Mouse (Mus musculus): ENCODE measurements around the gene Tgm2. TPM values are rescaled to one million over a fixed set of nuclear protein-coding genes. Genes with fewer than 3 reads are reported as not detected.

Tgm2 gene
- total RNA-seq, 1 experiment: 25.0 TPM

GRCm38 (mm10) chr2:158177574-158177973 is 31.3 kb upstream of the Tgm2 start:
- Histone ChIP-seq H3K9me3 (ENCODE audit: control insufficient read depth, insufficient read depth, low read depth, low read length) (no peaks in the 10 kb centered on the region), H3K27ac (ENCODE audit: insufficient read depth, low read depth, low read length, poor library complexity, severe bottlenecking) (no peak overlapping the region), H3K4me3 (ENCODE audit: insufficient read depth in 1 of 2, low read depth in 1 of 2, low read length in 2 of 2, poor library complexity in 1 of 2, severe bottlenecking in 1 of 2) (no peak overlapping the region), H3K36me3 (ENCODE audit: control insufficient read depth, insufficient read depth, low read length, poor library complexity, severe bottlenecking) (no peaks in the 10 kb centered on the region), H3K9ac (ENCODE audit: insufficient read depth, low read depth, low read length, poor library complexity, severe bottlenecking) (no peak overlapping the region), H3K4me1 (ENCODE audit: control insufficient read depth in 2 of 2, insufficient read depth in 2 of 2, low read length in 2 of 2, poor library complexity in 1 of 2) (peaks cover 9 to 25% of the 10 kb centered on the region in 2 experiments)
- TF ChIP-seq HCFC1 (IDR thresholded peaks at IDR 0.05; ENCODE audit: borderline replicate concordance, insufficient read depth, low read length): no peak
- TF ChIP-seq CHD2 (IDR thresholded peaks at IDR 0.05; ENCODE audit: low read depth, low read length): no peak
- no peak for TF ChIP-seq ZC3H11A (IDR thresholded peaks at IDR 0.05; ENCODE audit: borderline replicate concordance, low read depth, low read length)
- TF ChIP-seq MAFK (IDR thresholded peaks at IDR 0.05; ENCODE audit: insufficient read depth, low read depth, low read length): no peak
- no peak for TF ChIP-seq ZNF384 (IDR thresholded peaks at IDR 0.05; ENCODE audit: low read depth, low read length)
- DNase-seq (ENCODE audit: low read depth, low spot score): no peak
- in situ Hi-C loops (cut with MboI; ENCODE audit: low sequenced_read_pairs in 2 of 2, unreplicated experiment in 2 of 2): no loop called here

GRCm38 (mm10) chr2:158176763-158177162 is 30.5 kb upstream of the Tgm2 start:
- DNase-seq (ENCODE audit: low read depth, low spot score): no peak
- Histone ChIP-seq H3K27ac (ENCODE audit: insufficient read depth, low read depth, low read length, poor library complexity, severe bottlenecking) (no peak overlapping the region), H3K36me3 (ENCODE audit: control insufficient read depth, insufficient read depth, low read length, poor library complexity, severe bottlenecking) (no peaks in the 10 kb centered on the region), H3K4me1 (ENCODE audit: control insufficient read depth in 2 of 2, insufficient read depth in 2 of 2, low read length in 2 of 2, poor library complexity in 1 of 2) (peaks cover 9 to 25% of the 10 kb centered on the region in 2 experiments), H3K9ac (ENCODE audit: insufficient read depth, low read depth, low read length, poor library complexity, severe bottlenecking) (no peak overlapping the region), H3K9me3 (ENCODE audit: control insufficient read depth, insufficient read depth, low read depth, low read length) (no peaks in the 10 kb centered on the region), H3K4me3 (ENCODE audit: insufficient read depth in 1 of 2, low read depth in 1 of 2, low read length in 2 of 2, poor library complexity in 1 of 2, severe bottlenecking in 1 of 2) (no peak overlapping the region)
- TF ChIP-seq HCFC1 (IDR thresholded peaks at IDR 0.05; ENCODE audit: borderline replicate concordance, insufficient read depth, low read length): no peak
- TF ChIP-seq ZNF384 (IDR thresholded peaks at IDR 0.05; ENCODE audit: low read depth, low read length): no peak
- no peak for TF ChIP-seq ZC3H11A (IDR thresholded peaks at IDR 0.05; ENCODE audit: borderline replicate concordance, low read depth, low read length)
- no peak for TF ChIP-seq MAFK (IDR thresholded peaks at IDR 0.05; ENCODE audit: insufficient read depth, low read depth, low read length)
- no peak for TF ChIP-seq CHD2 (IDR thresholded peaks at IDR 0.05; ENCODE audit: low read depth, low read length)
- in situ Hi-C loops (cut with MboI; ENCODE audit: low sequenced_read_pairs in 2 of 2, unreplicated experiment in 2 of 2): no loop called here

GRCm38 (mm10) chr2:158175433-158175832 is 29.2 kb upstream of the Tgm2 start:
- in situ Hi-C loops (cut with MboI; ENCODE audit: low sequenced_read_pairs in 2 of 2, unreplicated experiment in 2 of 2): no loop called here
- H3K4me3 ChIP-seq (ENCODE audit: insufficient read depth in 1 of 2, low read depth in 1 of 2, low read length in 2 of 2, poor library complexity in 1 of 2, severe bottlenecking in 1 of 2): no peak overlapping the region
- DNase-seq (ENCODE audit: low read depth, low spot score): no peak

GRCm38 (mm10) chr2:158174958-158175357 is 28.7 kb upstream of the Tgm2 start:
- Histone ChIP-seq H3K36me3 (ENCODE audit: control insufficient read depth, insufficient read depth, low read length, poor library complexity, severe bottlenecking) (no peaks in the 10 kb centered on the region), H3K4me3 (ENCODE audit: insufficient read depth in 1 of 2, low read depth in 1 of 2, low read length in 2 of 2, poor library complexity in 1 of 2, severe bottlenecking in 1 of 2) (no peak overlapping the region), H3K9ac (ENCODE audit: insufficient read depth, low read depth, low read length, poor library complexity, severe bottlenecking) (no peak overlapping the region), H3K4me1 (ENCODE audit: control insufficient read depth in 2 of 2, insufficient read depth in 2 of 2, low read length in 2 of 2, poor library complexity in 1 of 2) (peaks cover 10 to 25% of the 10 kb centered on the region in 2 experiments), H3K27ac (ENCODE audit: insufficient read depth, low read depth, low read length, poor library complexity, severe bottlenecking) (no peak overlapping the region), H3K9me3 (ENCODE audit: control insufficient read depth, insufficient read depth, low read depth, low read length) (no peaks in the 10 kb centered on the region)
- DNase-seq (ENCODE audit: low read depth, low spot score): no peak
- no peak for TF ChIP-seq HCFC1 (IDR thresholded peaks at IDR 0.05; ENCODE audit: borderline replicate concordance, insufficient read depth, low read length)
- no peak for TF ChIP-seq CHD2 (IDR thresholded peaks at IDR 0.05; ENCODE audit: low read depth, low read length)
- no peak for TF ChIP-seq MAFK (IDR thresholded peaks at IDR 0.05; ENCODE audit: insufficient read depth, low read depth, low read length)
- TF ChIP-seq ZC3H11A (IDR thresholded peaks at IDR 0.05; ENCODE audit: borderline replicate concordance, low read depth, low read length): no peak
- no peak for TF ChIP-seq ZNF384 (IDR thresholded peaks at IDR 0.05; ENCODE audit: low read depth, low read length)
- in situ Hi-C loops (cut with MboI; ENCODE audit: low sequenced_read_pairs in 2 of 2, unreplicated experiment in 2 of 2): no loop called here

More at GRCm38 (mm10) chr2:158175433-158175832, 29.2 kb upstream of the Tgm2 start:
- Histone ChIP-seq H3K9ac (ENCODE audit: insufficient read depth, low read depth, low read length, poor library complexity, severe bottlenecking) (no peak overlapping the region), H3K27ac (ENCODE audit: insufficient read depth, low read depth, low read length, poor library complexity, severe bottlenecking) (no peak overlapping the region), H3K36me3 (ENCODE audit: control insufficient read depth, insufficient read depth, low read length, poor library complexity, severe bottlenecking) (no peaks in the 10 kb centered on the region), H3K9me3 (ENCODE audit: control insufficient read depth, insufficient read depth, low read depth, low read length) (no peaks in the 10 kb centered on the region), H3K4me1 (ENCODE audit: control insufficient read depth in 2 of 2, insufficient read depth in 2 of 2, low read length in 2 of 2, poor library complexity in 1 of 2) (peaks cover 9 to 25% of the 10 kb centered on the region in 2 experiments)
- TF ChIP-seq ZNF384 (IDR thresholded peaks at IDR 0.05; ENCODE audit: low read depth, low read length): no peak
- no peak for TF ChIP-seq CHD2 (IDR thresholded peaks at IDR 0.05; ENCODE audit: low read depth, low read length)
- no peak for TF ChIP-seq MAFK (IDR thresholded peaks at IDR 0.05; ENCODE audit: insufficient read depth, low read depth, low read length)
- TF ChIP-seq HCFC1 (IDR thresholded peaks at IDR 0.05; ENCODE audit: borderline replicate concordance, insufficient read depth, low read length): no peak
- no peak for TF ChIP-seq ZC3H11A (IDR thresholded peaks at IDR 0.05; ENCODE audit: borderline replicate concordance, low read depth, low read length)

- H3K9me3 ChIP-seq (ENCODE audit: control insufficient read depth, insufficient read depth, low read depth, low read length): no peaks in the 10 kb centered on the region
- H3K9ac ChIP-seq (ENCODE audit: insufficient read depth, low read depth, low read length, poor library complexity, severe bottlenecking): no peak overlapping the region
- TF ChIP-seq ZC3H11A (IDR thresholded peaks at IDR 0.05; ENCODE audit: borderline replicate concordance, low read depth, low read length) (no peak), HCFC1 (IDR thresholded peaks at IDR 0.05; ENCODE audit: borderline replicate concordance, insufficient read depth, low read length) (no peak), ZNF384 (IDR thresholded peaks at IDR 0.05; ENCODE audit: low read depth, low read length) (no peak), CHD2 (IDR thresholded peaks at IDR 0.05; ENCODE audit: low read depth, low read length) (no peak), MAFK (IDR thresholded peaks at IDR 0.05; ENCODE audit: insufficient read depth, low read depth, low read length) (no peak)
- in situ Hi-C loops (cut with MboI; ENCODE audit: low sequenced_read_pairs in 2 of 2, unreplicated experiment in 2 of 2): no loop called here
- H3K27ac ChIP-seq (ENCODE audit: insufficient read depth, low read depth, low read length, poor library complexity, severe bottlenecking): no peak overlapping the region
- H3K36me3 ChIP-seq (ENCODE audit: control insufficient read depth, insufficient read depth, low read length, poor library complexity, severe bottlenecking): no peaks in the 10 kb centered on the region
- DNase-seq (ENCODE audit: low read depth, low spot score): no peak
- no peak overlapping the region for H3K4me3 ChIP-seq (ENCODE audit: insufficient read depth in 1 of 2, low read depth in 1 of 2, low read length in 2 of 2, poor library complexity in 1 of 2, severe bottlenecking in 1 of 2)
- H3K4me1 ChIP-seq (ENCODE audit: control insufficient read depth in 2 of 2, insufficient read depth in 2 of 2, low read length in 2 of 2, poor library complexity in 1 of 2): peaks cover 10 to 23% of the 10 kb centered on the region in 2 experiments
Measured at GRCm38 (mm10) chr2:158174438-158174837, 28.2 kb upstream of the Tgm2 start.
